Mouse (Mus musculus): Measurements from ENCODE around the gene Tpra1. TPM values are rescaled to one million over a fixed set of nuclear protein-coding genes. Genes with fewer than 3 reads are reported as not detected.
A peak's percentile ranks its signal among the peaks of the same experiment; 100 is the strongest.

Gene Tpra1
- polyA plus RNA-seq, 1 experiment: 98.9 TPM

GRCm38 (mm10) chr6:88886417-88886967 lies 15.6 kb upstream of the Tpra1 start:
- Histone ChIP-seq H3K4me1 (ENCODE audit: control insufficient read depth, insufficient read depth, low read length) (no peaks in the 10 kb centered on the region), H3K27ac (ENCODE audit: insufficient read depth, low read length) (no peak overlapping the region), H3K4me3 (ENCODE audit: insufficient read depth, low read length) (no peak overlapping the region)
- TF ChIP-seq POLR2A (IDR thresholded peaks at IDR 0.05; ENCODE audit: extremely low read depth, insufficient read depth, low read length) (no peak), CTCF (IDR thresholded peaks at IDR 0.05; ENCODE audit: extremely low read depth, insufficient read depth, low read length) (no peak)

- Histone ChIP-seq H3K27ac (ENCODE audit: insufficient read depth, low read length) (no peak overlapping the region), H3K4me1 (ENCODE audit: control insufficient read depth, insufficient read depth, low read length) (no peaks in the 10 kb centered on the region), H3K4me3 (ENCODE audit: insufficient read depth, low read length) (no peak overlapping the region)
- TF ChIP-seq CTCF (IDR thresholded peaks at IDR 0.05; ENCODE audit: extremely low read depth, insufficient read depth, low read length): no peak
- TF ChIP-seq POLR2A (IDR thresholded peaks at IDR 0.05; ENCODE audit: extremely low read depth, insufficient read depth, low read length): no peak
These were observed 12.5 kb upstream of the Tpra1 start for GRCm38 (mm10) chr6:88889410-88890042.

- TF ChIP-seq CTCF (IDR thresholded peaks at IDR 0.05; ENCODE audit: extremely low read depth, insufficient read depth, low read length) (no peak), POLR2A (IDR thresholded peaks at IDR 0.05; ENCODE audit: extremely low read depth, insufficient read depth, low read length) (no peak)
- H3K27ac ChIP-seq (ENCODE audit: insufficient read depth, low read length): no peak overlapping the region
- no peak overlapping the region for H3K4me3 ChIP-seq (ENCODE audit: insufficient read depth, low read length)
- no peaks in the 10 kb centered on the region for H3K4me1 ChIP-seq (ENCODE audit: control insufficient read depth, insufficient read depth, low read length)
These were observed 11.2 kb upstream of the Tpra1 start for GRCm38 (mm10) chr6:88890832-88891231.

- no peaks in the 10 kb centered on the region for H3K4me1 ChIP-seq (ENCODE audit: control insufficient read depth, insufficient read depth, low read length)
These were observed 8.5 kb upstream of the Tpra1 start for GRCm38 (mm10) chr6:88893559-88893958.

GRCm38 (mm10) chr6:88895943-88896342 lies 6.1 kb upstream of the Tpra1 start:
- Histone ChIP-seq H3K27ac (ENCODE audit: insufficient read depth, low read length) (no peak overlapping the region), H3K4me3 (ENCODE audit: insufficient read depth, low read length) (no peak overlapping the region), H3K4me1 (ENCODE audit: control insufficient read depth, insufficient read depth, low read length) (no peaks in the 10 kb centered on the region)
- TF ChIP-seq CTCF (IDR thresholded peaks at IDR 0.05; ENCODE audit: extremely low read depth, insufficient read depth, low read length): no peak
- no peak for TF ChIP-seq POLR2A (IDR thresholded peaks at IDR 0.05; ENCODE audit: extremely low read depth, insufficient read depth, low read length)

More at GRCm38 (mm10) chr6:88893559-88893958, 8.5 kb upstream of the Tpra1 start:
- H3K27ac ChIP-seq (ENCODE audit: insufficient read depth, low read length): no peak overlapping the region
- no peak overlapping the region for H3K4me3 ChIP-seq (ENCODE audit: insufficient read depth, low read length)
- peak; percentile 88 for TF ChIP-seq CTCF (IDR thresholded peaks at IDR 0.05; ENCODE audit: extremely low read depth, insufficient read depth, low read length)
- TF ChIP-seq POLR2A (IDR thresholded peaks at IDR 0.05; ENCODE audit: extremely low read depth, insufficient read depth, low read length): no peak

- no peaks in the 10 kb centered on the region for H3K4me1 ChIP-seq (ENCODE audit: control insufficient read depth, insufficient read depth, low read length)
- TF ChIP-seq POLR2A (IDR thresholded peaks at IDR 0.05; ENCODE audit: extremely low read depth, insufficient read depth, low read length) (no peak), CTCF (IDR thresholded peaks at IDR 0.05; ENCODE audit: extremely low read depth, insufficient read depth, low read length) (no peak)
- H3K4me3 ChIP-seq (ENCODE audit: insufficient read depth, low read length): no peak overlapping the region
- H3K27ac ChIP-seq (ENCODE audit: insufficient read depth, low read length): no peak overlapping the region
These were observed 4.8 kb upstream of the Tpra1 start for GRCm38 (mm10) chr6:88897246-88897645.

GRCm38 (mm10) chr6:88898534-88899048 lies 3.5 kb upstream of the Tpra1 start, which contains the start of gene Mcm2:
Gene Mcm2, minus strand, starts transcription at chr6:88898780.
- no peak within 1 kb of the TSS for H3K27ac ChIP-seq (ENCODE audit: insufficient read depth, low read length)
- 0 out of 2 replicates have a peak, but pooled peaks cover 2% of the 10 kb centered on the region for H3K4me1 ChIP-seq (ENCODE audit: control insufficient read depth, insufficient read depth, low read length)
- H3K4me3 ChIP-seq (ENCODE audit: insufficient read depth, low read length): peak within 1 kb of the TSS; percentile 36
- TF ChIP-seq POLR2A (IDR thresholded peaks at IDR 0.05; ENCODE audit: extremely low read depth, insufficient read depth, low read length) (0 out of 2 replicates have a peak, but pooled peaks have one; percentile 21), CTCF (IDR thresholded peaks at IDR 0.05; ENCODE audit: extremely low read depth, insufficient read depth, low read length) (no peak)

- no peak overlapping the region for H3K27ac ChIP-seq (ENCODE audit: insufficient read depth, low read length)
- peaks cover 5% of the 10 kb centered on the region for H3K4me1 ChIP-seq (ENCODE audit: control insufficient read depth, insufficient read depth, low read length)
- H3K4me3 ChIP-seq (ENCODE audit: insufficient read depth, low read length): peak overlapping the region; percentile 36; the same call in 1 of the 2 replicates
- no peak for TF ChIP-seq CTCF (IDR thresholded peaks at IDR 0.05; ENCODE audit: extremely low read depth, insufficient read depth, low read length)
- TF ChIP-seq POLR2A (IDR thresholded peaks at IDR 0.05; ENCODE audit: extremely low read depth, insufficient read depth, low read length): no peak
These were observed 3.0 kb upstream of the Tpra1 start for GRCm38 (mm10) chr6:88899086-88899485.

- H3K27ac ChIP-seq (ENCODE audit: insufficient read depth, low read length): no peak overlapping the region
- H3K4me1 ChIP-seq (ENCODE audit: control insufficient read depth, insufficient read depth, low read length): peaks cover 5% of the 10 kb centered on the region
- no peak for TF ChIP-seq CTCF (IDR thresholded peaks at IDR 0.05; ENCODE audit: extremely low read depth, insufficient read depth, low read length)
- no peak for TF ChIP-seq POLR2A (IDR thresholded peaks at IDR 0.05; ENCODE audit: extremely low read depth, insufficient read depth, low read length)
- no peak overlapping the region for H3K4me3 ChIP-seq (ENCODE audit: insufficient read depth, low read length)
These were observed 2.4 kb upstream of the Tpra1 start for GRCm38 (mm10) chr6:88899628-88900027.

- TF ChIP-seq POLR2A (IDR thresholded peaks at IDR 0.05; ENCODE audit: extremely low read depth, insufficient read depth, low read length) (no peak), CTCF (IDR thresholded peaks at IDR 0.05; ENCODE audit: extremely low read depth, insufficient read depth, low read length) (no peak)
- Histone ChIP-seq H3K4me3 (ENCODE audit: insufficient read depth, low read length) (peak overlapping the region; percentile 86), H3K4me1 (ENCODE audit: control insufficient read depth, insufficient read depth, low read length) (peaks cover 5% of the 10 kb centered on the region), H3K27ac (ENCODE audit: insufficient read depth, low read length) (peak overlapping the region; percentile 45; the same call in 1 of the 2 replicates)
These were observed 580 bp upstream of the Tpra1 start for GRCm38 (mm10) chr6:88901471-88901870.
